Mouse (Mus musculus) adrenal gland, postnatal 36 days (tissue): Measurements from ENCODE around the gene Ccdc12. TPM values are rescaled to one million over a fixed set of nuclear protein-coding genes. Genes with fewer than 3 reads are reported as not detected.

Source experiments
- DNase-seq, 2 experiments: peaks; one replicate each; pipeline ENCODE4 v3.0.0; 2021; ENCODE audit warnings: mixed read lengths in 1 of 2
- total RNA-seq, 2 experiments: library from RNA; stranded (reverse); gene quantifications; 2 replicates each; pipeline ENCODE4 v1.2.3; 2021

Gene Ccdc12
- total RNA-seq, 2 experiments from 2014 or later: 61.3 to 64.7 TPM

DNA sequence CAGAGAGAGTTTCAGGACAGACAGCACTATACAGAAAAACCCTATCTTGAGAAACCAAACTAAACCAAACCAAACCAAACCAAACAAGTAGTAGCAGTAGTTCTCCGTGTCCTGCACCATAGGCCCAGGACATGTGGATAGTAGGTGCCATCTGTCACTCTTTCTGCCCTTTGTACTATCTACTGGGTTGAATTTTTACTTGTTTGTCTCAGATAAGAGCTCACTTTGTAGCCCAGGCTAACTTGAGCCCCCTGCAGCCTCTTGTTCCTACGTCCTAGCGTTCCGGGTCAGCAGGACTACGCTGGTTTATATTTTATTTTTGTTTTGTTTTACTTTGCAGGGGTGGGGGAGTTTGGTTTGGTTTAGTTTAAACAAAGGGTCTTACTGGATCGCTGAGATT, 47.6 kb downstream of the Ccdc12 start:
- no peak for DNase-seq

DNA sequence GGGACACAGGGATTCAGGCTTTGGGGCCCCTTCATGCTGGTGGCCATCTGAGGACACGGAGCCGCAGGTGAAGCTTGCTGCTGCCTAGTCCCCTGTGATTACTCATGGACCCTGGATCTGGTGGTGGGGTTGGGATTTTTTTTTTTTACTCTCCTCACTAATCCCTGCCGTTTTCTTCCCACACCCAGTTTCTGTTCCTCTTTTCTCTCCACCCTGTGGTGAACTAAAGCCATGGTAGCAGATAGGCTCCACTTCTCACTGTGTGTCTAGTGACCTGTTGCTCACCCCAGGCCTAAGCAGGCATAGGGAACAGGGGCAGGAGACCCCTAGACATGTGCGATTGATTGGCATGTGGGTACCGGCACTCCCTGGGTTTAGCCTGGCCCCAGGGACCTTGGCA, 50.5 kb downstream of the Ccdc12 start:
- DNase-seq: no peak

DNA sequence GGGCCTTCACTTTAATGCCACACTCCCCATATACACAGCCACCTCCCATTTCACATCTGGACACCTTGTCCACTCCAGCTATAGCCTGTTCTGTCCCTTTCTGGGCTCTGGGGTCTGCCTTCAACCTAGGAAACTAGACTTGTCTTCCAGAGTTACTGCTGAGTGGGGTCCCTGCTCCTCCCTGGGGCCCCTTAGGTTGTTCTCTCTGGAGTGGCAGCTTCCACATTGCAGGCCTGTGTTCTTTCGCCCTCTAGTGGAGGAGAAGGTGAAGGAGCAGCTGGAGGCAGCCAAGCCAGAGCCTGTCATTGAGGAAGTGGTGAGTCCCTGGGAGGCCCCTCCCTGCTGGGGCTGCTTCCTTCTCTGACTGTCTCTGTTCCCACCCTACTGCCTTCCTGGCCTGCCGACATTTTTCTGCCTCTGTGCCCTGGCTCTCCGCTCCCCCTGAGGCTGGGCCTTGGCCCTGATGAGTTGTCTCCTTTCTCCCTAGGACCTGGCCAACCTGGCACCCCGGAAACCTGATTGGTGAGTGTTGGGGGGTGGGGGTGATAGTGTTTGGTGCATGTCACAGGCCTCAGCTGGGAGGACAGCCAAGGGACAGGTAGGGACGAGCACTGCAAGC, 53.4 kb downstream of the Ccdc12 start:
- DNase-seq: peak; percentile 71 to 81

DNA sequence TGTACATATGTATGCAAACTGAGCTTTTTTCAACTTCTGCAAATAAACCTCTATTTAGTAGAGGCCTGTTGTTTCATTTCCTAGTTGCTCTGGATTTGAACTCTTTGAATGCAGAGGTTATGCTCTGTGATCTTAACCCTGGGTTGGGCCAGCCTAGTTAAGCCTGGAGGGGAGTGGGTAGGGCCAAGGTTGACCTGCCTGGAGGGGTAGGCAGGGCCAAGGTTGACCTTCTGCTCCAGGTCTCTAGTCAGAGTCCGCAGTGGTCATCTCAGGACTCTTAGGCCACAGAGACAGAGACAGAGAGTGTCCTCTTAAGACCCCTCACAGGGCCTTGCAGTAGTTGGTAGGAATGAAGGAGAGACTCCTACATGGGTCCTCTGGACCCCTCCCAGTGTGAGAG, 55.2 kb downstream of the Ccdc12 start:
- no peak for DNase-seq

DNA sequence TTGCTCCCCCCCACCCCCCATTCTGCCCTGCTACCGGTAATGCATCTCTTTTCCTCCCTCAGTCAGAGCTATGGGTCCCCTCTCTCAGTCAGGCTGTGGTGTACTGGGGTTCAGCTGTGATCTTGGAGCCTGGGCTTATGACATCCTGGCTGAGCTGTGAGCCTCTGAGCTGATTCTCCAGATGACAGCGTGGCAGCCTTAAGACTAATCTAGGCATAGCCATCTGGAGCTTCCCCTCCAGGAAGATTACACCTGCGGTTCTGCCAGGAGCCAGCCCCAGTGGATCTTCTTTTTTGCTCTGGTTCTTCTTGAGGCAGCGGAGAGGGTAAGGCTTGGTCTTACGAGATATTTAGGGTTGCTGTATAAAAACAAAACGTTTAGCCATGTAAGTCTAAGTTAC, 55.7 kb downstream of the Ccdc12 start:
- no peak for DNase-seq

DNA sequence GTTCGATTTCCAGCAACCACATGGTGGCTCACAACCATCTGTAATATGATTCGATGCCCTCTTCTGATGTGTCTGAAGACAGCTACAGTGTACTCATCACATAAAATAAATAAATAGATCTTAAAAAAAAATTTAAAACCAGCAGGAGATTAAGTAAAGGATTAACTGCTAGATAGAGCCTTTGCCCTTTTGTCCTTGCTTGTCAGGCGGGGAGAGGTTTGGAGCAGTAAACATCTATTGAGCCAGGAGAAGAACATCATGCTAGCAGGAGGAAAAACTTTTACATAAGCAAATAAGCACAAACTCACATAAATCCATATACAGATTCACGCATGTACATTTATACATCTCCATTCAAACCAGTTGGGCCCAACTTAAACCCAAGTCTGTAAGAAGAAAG, 56.2 kb downstream of the Ccdc12 start:
- DNase-seq: no peak

DNA sequence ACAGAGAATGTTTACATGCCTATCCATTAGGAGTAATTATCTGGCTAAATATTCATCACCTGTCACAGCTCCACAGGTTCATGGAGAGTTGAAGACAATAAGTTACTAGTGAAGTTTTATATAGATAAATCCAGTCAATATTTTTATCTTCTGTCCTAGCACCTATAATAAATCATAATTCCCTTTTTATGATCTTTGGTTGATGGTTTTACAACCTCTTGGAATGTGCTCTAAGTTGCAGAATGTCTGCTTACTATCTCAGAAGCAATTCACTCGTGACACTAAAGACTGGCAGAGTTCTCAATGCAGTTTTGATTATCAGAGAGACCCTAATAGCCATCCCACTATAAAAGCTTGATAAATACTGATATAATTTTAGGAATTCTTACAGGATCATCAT, 57.1 kb downstream of the Ccdc12 start:
- DNase-seq: no peak

DNA sequence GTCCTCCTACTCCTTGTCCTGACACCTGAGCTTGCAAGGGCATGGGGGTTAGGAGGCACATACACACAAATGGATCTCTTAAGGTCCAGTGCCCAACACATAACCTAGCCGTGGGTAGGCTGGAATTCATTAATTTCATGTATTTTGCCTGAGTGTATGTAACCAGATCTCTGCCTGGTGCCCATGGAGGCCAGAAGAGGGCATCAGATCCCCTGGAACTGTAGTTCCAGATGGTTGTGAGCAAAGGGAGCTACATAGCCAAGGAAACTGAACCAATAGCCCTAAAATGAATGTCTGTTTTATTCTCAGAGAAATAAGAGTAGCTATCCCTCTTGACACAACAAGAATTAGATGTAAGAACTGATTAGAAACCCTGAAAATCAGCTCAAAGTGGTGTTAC, 59.1 kb downstream of the Ccdc12 start:
- DNase-seq: no peak

DNA sequence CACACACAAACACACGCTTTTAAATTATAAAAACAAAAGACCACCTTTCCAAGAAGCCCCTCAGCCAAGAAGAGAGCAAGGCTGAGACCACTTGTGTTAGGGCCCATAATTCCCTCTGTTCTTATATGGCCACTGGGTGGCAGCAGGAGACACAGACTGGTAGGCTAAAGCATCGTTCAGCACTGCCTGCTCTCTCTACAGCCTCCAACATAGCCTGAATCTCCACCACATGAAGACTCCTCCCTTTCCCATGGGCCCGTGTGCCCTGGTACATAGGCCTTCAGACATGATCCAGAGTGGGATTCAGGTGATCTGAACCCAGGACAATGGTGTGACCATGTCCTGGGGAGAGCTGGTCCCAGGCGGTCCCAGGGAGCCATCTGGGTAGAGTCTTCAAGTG, 60.5 kb downstream of the Ccdc12 start:
- DNase-seq: peak; percentile 37 to 66

DNA sequence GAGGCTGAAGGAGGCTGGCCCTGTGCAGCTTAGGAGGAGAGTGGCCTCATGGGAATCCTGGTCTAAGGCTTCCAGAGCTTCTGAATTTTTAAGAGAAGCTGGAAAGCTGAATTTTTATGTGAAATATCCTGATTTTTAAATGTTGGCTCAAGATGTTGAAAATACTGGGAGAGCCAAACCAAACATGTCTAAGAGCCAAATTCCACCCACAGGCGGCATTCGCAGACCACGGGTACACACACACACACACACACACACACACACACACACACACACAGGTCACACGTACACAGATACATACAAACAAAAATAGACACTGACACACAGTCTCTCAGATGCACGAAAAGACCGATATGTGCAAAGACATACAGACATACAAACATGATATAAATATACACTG, 61.8 kb downstream of the Ccdc12 start:
- no peak for DNase-seq

DNA sequence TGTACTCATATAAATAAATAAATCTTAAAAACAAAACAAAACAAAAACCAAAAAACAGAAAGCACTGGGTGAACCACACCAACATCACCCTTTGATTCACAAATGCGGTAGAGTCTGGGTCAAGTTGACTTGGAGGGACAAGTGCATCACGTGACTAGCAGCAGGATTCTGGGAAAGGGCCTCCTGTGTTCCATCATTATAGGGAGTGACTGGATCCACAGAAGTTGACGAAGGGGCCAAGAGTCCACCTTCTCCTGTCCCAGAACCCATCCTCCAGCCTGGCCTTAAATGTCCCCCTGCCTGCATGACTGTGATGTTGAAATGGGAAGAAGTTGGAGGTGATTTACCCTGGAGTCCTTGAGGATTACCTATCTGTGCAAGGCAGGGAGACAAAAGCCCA, 62.5 kb downstream of the Ccdc12 start:
- no peak for DNase-seq

DNA sequence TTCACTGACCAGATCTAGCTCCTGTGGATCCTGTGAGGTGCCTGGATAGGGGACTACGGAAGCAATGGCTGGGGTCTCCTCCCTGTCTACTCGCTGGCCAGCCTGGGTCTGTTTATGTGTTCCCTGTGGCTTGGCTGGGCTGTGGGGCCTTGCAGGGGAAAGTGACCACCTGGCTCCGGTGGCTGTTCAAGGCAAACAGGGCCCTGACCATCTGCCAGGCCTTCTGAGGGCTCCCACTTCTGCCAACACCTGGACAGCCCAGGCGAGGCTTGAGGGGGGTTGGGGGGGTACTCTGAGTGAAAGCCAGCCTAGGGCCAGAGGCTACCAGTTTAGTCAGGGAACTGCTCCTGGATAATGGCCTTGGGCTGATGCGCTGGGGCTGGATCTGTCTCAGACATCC, 63.7 kb downstream of the Ccdc12 start:
- no peak for DNase-seq

DNA sequence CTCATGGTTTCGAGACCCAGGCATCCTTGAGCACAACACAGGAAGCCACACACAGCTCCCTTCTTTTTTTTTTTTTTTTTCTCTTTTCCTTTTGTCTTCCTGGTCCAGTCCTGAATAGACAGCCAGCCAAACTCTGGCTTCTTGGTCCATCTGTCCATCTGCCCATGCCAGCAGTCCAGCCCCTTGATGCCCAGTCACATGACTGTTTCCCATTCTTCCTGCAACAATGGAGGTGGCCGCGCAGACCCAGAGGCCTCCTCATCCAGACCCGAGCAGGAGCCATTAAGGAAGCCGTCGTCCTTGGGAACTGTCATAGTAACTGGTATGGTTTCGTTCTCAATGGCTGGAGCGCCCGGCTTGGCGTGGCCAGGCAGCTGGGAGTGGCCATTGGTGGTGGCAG, 65.8 kb downstream of the Ccdc12 start:
- no peak for DNase-seq

DNA sequence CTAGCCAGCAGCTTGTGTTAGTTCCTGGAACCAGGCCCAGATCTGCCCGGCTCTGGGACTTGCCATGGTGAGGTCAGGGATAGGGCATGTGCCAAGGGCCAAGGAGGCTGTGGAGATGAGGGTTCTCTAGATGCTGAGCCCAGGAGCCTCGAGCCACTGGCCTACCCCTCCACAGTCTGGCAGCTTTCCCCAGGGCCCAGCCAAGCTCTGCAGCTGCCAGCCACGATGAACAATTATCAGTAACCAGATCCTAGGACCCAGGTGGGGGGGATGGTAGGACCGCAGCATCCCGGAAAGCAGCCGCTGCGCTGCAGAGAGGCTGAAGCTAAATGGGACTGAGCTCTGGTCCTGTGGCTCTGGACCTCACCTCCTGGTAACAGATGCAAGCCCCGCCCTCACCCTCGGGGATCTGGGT, 69.4 kb downstream of the Ccdc12 start:
- DNase-seq: peak; percentile 52 to 60

DNA sequence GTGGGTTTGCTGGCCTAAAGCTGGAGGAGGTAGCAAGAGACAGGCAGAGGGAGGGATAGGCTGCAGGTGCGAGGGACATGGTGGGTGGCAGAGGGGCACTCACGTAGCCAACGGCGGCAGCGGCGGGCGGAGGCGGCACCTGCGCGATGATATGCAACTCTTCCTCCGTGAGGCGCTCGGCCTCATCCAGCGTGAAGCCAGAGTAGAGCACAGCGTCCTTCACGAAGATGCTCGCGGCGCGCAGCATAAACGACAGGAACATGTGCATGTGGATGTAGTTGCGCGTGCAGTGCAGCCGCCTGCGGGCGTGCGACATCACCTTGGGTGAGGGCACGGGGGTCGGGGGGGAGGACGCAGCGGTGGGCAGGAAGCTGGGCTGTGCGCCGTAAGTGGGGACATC, 70.6 kb downstream of the Ccdc12 start:
- no peak for DNase-seq

DNA sequence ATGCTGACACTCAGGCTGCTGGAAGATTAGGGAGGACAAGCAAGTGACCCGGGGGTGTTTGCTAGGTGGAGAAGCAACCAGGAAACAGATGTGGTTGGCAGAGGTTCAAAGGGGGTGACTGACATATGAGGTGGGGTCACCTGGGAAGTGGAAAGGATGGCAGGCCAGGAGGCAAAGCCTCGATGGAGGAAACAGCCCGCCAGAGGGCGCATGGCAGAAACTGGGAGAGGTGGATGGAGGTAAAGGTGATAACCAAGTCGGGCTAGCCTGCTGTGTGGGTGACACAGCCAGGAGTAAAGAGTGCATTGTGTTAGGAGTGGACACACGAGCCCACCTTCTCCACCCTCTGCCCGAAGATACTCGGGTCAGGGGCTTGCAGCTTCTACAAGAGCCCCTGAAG, 73.5 kb downstream of the Ccdc12 start:
- DNase-seq: peak; percentile 59 to 66

DNA sequence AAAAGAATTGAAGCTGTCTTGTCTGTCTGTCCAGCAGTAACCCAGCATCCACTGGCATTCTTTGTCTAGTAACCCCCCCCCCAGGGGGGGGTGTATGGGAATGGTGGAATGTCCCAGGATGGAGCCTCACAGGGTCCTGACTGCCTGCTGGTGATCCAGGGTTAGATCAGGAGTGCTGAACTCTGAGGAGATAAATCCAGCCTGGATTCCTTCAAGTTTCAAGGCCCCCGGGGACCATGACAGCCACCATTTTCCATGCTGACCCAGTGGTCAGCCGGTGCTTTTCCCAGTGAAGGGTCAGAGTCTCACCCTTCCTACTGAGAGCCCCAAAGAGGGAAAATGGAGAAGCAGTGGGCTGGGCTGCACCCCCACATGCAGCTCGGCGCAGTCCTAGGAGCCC, 75.6 kb downstream of the Ccdc12 start:
- no peak for DNase-seq

DNA sequence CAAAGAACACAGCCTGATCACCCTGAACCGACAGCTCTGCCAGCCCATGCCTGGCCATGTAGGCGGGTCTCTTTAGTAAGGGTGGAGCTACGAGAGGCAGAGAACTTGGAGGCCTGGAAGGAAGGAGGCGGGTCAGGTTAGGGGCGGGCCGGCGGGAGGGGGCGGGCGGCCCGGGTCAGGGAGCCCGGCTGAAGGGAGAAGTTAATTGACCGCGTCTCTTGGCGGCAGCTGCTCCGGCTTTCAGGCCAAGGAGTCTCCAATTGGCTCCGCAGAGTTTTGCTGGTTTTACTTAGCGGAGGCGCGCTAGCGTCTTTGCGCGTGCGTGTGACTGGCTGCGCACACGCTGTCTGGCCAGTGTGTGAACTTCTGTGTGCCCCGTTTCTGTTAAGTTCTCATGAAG, 76.3 kb downstream of the Ccdc12 start:
- DNase-seq: peak; percentile 83 to 89

DNA sequence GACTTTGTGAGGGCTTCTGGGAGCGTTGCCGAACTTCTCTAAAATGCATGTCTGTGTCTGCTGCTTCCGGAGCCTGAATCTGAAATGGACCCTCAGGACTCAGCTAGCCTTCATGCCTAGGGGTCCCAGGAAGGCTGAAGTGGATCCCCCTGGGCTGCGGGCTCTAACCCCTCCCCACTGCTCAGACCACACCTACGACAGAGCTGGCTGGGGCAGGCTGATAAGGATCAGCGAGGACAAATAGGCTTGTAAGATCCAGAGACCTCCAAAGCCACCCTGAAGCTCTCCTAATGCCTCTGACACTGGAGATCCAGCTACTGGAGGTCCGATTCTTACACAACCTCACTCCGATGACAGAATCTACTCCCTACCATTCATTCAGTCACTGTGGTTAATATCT, 76.8 kb downstream of the Ccdc12 start:
- no peak for DNase-seq

DNA sequence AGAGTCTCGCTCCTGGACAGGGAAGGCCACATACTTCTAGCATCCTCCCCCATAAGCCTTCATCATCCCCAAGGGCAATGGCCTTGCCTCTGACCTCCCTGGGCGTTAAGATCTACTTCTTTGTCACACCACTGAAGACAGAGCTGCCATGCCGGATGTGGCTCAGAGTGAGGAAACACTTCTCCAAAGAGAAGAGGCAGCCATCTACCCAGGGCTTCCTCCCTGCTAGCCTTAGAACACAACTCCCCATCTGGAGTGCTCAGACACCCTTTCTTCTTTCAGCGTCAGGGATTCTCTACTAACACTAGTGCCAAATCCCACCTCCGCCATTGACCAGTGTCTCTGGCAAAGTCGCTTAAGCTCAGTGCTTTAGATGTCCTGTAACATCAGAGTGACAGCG, 77.9 kb downstream of the Ccdc12 start:
- no peak for DNase-seq

DNA sequence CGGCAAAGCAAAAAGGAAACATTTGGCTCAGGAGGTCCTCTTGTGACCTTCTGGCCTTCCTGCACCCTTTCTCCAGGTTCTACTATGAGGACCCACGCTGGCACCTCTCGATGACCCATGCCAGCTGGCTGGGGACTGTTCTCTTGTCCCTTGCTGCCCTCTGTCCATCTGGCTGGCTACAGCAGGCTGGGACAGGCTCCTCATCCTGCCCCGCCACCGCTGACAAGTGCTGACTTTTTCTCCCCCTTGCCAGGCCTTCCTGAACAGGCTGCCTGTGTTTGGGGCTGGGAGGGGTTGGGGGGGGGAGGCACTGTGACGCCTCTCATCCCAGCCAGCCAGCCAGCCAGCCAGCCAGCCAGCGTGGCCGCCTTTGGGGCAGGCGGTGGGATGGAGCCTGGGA, 80.1 kb downstream of the Ccdc12 start:
- DNase-seq: no peak

DNA sequence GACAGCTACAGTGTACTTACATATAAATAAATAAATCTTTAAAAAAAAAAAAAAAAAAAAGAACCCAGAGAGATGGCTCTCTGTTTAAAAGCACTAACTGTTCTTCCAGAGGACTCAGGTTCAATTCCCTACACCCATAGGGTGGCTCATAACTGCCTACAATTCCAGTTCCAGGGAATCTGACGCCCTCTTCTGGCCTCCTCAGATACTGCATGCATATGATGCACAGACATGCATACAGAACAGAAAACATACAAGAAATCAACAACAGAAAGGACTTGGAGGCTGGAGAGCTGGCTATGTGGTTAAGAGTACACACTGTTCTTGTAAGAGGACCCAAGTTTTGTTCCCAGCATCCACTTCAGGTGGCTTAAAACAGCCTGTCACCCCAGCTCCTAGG, 81.8 kb downstream of the Ccdc12 start:
- no peak for DNase-seq

DNA sequence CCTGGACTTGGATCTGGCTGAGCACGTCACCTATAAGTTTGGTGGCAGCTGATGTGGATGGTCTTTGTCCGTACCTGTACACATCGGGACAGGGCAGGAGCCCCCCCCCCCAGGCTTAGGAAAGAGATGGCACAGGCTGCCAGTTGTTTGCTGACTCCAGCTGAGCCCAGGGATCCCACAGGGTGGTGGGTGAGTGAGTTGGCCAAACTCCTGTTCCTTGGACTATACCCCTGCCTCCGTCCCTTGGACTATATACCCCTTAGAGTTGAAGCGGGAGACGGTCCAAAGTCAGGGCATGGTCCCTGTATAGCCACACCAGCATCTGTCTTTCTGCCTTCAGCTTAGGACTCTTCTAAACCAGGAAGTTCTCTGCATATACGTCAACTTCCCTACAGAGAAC, 83.7 kb downstream of the Ccdc12 start:
- DNase-seq: no peak

DNA sequence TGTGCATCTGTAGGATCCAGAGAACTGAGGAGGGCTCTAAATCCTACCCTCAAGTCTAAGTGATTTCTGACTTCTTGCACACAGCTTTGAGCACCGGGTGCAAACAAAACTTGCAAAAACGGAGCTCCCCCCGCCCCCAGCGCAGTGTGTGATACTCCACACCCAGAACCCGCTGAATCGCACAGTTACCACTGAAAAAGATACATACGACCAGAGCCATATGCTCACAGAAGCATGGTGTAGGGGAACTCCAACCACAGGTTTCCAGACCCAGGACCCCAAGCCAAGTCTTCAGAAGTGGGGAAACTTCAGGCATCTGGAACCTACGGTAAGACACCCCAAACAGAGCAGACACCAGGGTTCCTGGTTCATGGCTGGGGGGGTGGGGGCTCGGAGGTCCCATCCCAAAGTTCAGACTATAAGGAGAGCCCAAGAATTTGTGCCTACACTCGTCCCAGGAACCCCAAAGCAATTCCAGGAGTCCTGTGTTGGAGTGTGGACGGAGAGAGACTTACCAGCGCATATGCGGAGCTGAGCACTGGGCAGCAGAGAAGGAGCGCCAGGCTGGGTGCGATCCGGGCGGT, 85.5 kb downstream of the Ccdc12 start, which contains the start of gene Myl3:
Gene Myl3 (plus strand): TSS at position 151 of the 584 bp plus-strand sequence.
- no peak for DNase-seq
